Mouse (Mus musculus) gastrocnemius, postnatal 4 days (tissue): Measurements from ENCODE around the gene AC124108.1. TPM values are rescaled to one million over a fixed set of nuclear protein-coding genes. Genes with fewer than 3 reads are reported as not detected.
"Not testable (repeated sequence)": the region's sequence is repeated elsewhere in the genome, so short reads cannot be mapped to it uniquely, and the experiment has no call there.

Experiments
- DNase-seq, 2 experiments: peaks; one replicate each; pipeline ENCODE4 v3.0.0; 2021 to 2022; ENCODE audit warnings: low spot score in 2 of 2, mixed read lengths in 2 of 2
- long read RNA-seq, 2 experiments: library from polyadenylated mRNA; stranded (forward); transcript quantifications; one replicate each; pipeline ENCODE4 v2.0.0; 2021
- total RNA-seq, 2 experiments: library from RNA; stranded (reverse); gene quantifications; 2 replicates each; pipeline ENCODE4 v1.2.3; 2021

Gene AC124108.1
- under 1 TPM; 0.49 to 0.57 TPM for total RNA-seq
- long read RNA-seq, experiment 1, result 0 reads
- long read RNA-seq, experiment 2, result 0 reads

DNA sequence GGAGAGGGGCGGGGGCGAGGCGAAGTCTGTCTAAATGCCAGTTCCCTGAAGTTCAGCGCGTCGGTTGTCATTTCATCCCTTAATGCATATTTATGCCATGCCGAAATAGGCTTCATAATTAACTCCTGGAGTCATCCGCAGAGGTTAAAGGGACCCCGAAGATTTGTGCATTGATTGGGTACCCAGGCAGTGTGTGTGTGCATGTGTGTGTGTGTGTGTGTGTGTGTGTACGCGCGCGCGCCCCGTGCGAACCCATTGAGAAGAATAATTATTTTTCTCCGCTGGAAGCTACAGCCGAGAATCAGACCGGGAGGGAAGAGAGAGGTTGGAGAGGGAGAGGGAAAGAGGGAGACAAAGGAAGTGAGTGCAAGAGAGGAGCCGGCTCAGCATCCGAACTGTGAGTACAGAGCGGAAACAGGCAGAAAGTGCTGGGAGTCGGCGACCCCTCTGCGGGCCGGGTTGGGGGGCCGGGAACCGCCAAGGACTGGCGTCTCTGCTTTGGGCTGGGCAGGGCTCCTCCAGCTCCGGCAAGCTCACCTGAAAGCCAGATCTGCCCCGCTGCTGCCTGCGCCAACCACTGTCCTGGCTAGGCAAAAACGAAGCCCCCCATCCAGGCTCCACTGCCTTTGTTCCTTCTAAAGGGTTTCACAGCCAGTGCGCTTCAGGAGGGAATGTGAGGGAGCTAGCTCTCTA lies at the start of gene AC124108.1, which contains the start of gene Lemd1:
Gene AC124108.1, plus strand, starts transcription at position 365 of the 693 bp plus-strand sequence.
Gene Lemd1, plus strand, starts transcription at position 339 of the 693 bp plus-strand sequence.
- no peak for DNase-seq

GRCm38 (mm10) chr1:132141753-132142152 lies 49.5 kb upstream of the AC124108.1 start:
- DNase-seq, result no peak

DNA sequence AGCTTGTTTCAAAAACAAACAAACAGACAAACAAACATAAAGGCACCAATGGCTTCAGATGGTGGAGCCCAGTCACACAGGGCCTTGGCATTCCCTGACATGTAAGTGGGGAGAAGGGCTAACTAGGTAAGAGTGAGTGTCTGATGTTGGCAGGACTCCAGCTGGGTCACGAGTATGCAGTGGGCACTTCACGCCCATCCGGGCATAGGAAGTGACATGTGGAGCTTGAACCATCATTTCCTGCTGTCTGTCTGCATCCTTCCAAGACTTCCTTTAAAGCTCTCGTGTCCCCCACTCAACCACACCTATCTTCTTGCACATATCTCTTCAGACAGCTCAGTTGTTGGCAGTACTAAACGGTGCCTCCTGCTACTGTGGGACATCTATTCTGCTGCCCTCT lies 48.2 kb upstream of the AC124108.1 start:
- no peak for DNase-seq

GRCm38 (mm10) chr1:132143730-132144129 lies 47.5 kb upstream of the AC124108.1 start:
- no peak for DNase-seq

- DNase-seq, result no peak
Observed at GRCm38 (mm10) chr1:132144223-132144622, 47.0 kb upstream of the AC124108.1 start.

- no peak for DNase-seq
Observed at GRCm38 (mm10) chr1:132144837-132145236, 46.4 kb upstream of the AC124108.1 start.

- no peak for DNase-seq
Observed at GRCm38 (mm10) chr1:132145973-132146685, 45.1 kb upstream of the AC124108.1 start.

- DNase-seq, result no peak
Observed at GRCm38 (mm10) chr1:132149410-132149809, 41.8 kb upstream of the AC124108.1 start.

- DNase-seq, result no peak
Observed at GRCm38 (mm10) chr1:132150171-132150570, 41.1 kb upstream of the AC124108.1 start.

DNA sequence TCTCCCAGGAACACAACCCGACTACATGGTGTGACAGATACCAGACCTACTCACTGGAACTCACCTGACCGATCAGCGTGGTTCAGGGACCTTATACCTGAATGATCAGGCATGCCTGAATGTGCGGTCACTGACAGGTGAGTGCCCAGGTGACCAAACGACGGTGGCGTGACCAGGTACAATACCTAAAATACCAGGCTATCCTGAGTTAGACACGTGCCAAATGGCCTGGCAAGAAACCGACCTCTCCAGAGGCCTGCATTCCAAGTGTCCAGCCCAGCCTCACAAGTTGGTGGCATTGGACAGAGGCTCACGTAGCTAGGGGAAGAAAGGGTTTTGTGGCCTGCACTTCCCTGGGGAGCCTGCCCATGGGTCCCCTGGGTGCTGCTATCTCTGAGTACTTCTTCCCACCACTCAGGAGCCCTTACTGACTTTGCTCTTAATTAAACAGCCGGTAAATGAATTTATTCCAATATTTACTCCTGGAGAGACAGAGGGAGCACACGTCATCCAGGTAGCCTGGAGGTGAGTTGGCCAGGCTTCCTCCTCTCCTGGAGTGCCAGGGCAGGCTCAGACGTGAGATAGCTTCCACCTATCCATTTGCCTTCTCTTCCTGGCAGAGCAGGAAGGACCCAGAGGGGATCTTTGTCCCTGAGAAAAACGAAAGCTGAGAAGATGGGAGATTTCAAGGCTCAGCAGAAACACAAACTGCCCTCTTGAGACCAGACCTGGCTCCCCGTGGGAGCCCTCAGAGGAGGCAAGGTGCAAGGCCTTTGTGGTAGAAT lies 40.2 kb upstream of the AC124108.1 start:
- no peak for DNase-seq

DNA sequence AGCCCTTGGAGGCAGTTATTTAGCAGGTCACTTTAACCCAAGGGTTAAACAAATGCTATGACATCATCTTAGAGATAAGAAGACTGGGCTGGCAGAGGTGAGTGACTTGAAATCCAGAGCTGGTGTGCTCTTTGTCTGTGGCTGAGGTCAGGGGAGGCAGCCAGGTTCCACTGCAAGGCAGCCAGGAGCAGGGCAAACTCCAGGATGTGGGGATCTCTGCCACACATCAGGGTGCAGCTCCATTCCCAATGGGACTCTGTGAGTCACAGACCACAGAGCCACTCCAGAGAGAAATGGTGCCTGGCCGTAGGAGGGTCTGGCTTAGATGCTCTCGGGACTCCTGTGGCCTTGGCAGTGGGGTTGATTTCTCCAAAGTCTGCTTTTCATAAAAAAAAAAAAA lies 39.3 kb upstream of the AC124108.1 start:
- DNase-seq, result no peak

DNA sequence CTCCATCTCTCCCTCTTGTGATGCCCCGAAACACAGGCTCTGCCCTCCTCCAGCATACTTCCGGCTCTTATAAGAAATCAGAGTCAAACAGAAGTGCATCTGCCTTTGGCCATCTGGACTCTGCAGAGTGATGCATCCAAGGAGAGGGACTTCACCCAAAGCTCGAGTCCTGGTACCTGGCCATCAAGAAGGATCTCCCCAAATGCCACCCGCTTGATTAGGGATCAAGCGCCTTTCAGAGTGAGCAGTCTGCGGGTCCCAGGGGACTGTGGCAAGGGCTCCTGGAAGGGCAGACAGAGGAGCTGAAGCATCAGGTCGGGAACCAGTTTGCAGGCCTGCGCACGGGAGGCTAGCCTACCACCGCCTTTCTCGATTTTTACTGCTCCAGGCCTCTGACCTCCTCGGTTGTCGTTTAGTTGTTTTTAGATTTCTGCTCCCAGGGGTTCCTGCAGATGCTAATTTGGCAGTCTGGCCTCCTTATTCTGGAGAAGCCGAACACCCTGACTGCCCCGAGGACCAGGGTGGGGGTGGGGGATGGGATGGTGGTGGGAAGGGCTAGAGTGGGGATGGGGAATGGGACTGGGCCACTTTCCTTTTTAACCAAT lies 38.1 kb upstream of the AC124108.1 start:
- no peak for DNase-seq

- no peak for DNase-seq
Observed at GRCm38 (mm10) chr1:132153691-132154090, 37.6 kb upstream of the AC124108.1 start.

DNA sequence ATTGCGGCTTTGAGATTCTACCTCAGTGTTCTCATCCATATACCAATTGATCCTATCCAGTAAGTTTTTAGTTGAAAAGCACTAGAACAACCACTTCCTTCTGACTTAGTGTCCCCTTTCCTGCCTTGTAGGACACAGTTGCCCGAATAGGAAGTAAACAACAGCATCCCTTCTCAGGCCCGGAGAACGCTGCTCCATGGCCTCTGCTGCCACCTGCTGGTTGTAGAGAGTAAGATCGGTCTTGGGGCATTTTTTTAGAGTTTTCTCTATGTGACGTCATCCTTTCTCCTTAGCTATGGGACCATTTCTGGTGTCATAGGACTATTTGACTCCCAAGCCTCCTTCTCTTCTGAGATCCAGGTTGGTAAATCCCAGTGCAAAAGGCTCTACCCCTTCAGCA lies 35.5 kb upstream of the AC124108.1 start:
- DNase-seq, result peak; percentile 66 to 78

- peak; percentile 75 to 83 for DNase-seq
Observed at GRCm38 (mm10) chr1:132157016-132157781, 34.1 kb upstream of the AC124108.1 start.

DNA sequence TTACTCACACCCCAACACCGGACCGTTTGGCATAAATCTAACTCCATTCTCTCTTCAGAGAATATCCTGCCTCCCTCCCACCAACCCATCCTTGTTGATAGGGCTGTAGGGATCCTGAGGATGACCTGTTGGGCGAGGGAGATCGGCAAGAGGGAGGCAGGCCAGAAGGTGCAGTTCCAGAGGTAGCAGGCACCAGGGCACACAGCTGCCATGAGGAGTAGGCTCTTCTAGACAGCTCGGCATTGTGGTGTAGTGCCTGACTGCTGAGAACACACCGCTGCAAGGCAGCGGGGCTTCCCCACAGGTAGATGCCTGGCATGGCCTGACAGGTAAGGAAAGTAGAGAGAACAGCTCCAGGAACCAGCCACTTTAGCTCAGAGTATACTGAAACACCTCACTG lies 33.4 kb upstream of the AC124108.1 start:
- DNase-seq, result no peak

DNA sequence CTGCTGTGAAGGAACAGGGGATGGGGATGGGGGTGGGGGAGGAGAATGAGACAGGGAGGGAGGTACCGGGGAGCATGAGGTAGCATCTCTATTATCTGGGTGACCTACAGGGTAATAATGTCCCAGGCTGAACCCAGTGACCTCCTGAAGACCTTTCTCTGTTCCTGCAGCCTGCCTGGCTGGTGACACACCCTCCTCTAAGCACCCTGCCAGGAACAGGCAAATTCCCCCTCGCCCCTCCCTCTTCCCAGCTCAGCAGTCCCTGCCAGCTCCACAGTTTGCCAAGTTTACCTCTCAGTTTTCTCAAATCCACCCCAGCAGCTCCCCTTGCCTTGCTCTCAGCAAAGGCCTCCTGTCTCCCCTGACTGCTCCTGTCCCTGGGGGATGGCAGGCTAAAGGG lies 32.5 kb upstream of the AC124108.1 start:
- DNase-seq, result no peak

- no peak for DNase-seq
Observed at GRCm38 (mm10) chr1:132159681-132160080, 31.6 kb upstream of the AC124108.1 start.

GRCm38 (mm10) chr1:132161211-132161880 lies 29.9 kb upstream of the AC124108.1 start:
- no peak for DNase-seq

DNA sequence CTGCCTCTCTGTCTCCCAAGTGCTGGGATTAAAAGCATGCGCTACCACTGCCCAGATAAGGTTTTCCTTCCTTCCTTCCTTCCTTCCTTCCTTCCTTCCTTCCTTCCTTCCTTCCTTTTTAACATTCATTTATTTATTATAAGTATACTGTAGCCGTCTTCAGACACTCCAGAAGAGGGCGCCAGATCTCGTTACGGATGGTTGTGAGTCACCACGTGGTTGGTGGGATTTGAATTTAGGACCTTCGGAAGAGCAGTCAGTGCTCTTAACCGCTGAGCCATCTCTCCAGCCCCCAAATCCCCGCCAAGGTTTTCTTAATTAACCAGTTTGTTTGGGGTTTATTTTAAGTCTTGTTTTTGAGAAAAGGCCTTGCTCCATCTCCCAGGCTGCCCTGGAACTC lies 28.6 kb upstream of the AC124108.1 start:
- DNase-seq, result not testable (repeated sequence)
